Mouse (Mus musculus): ENCODE results near the gene Adcy1.

DNA sequence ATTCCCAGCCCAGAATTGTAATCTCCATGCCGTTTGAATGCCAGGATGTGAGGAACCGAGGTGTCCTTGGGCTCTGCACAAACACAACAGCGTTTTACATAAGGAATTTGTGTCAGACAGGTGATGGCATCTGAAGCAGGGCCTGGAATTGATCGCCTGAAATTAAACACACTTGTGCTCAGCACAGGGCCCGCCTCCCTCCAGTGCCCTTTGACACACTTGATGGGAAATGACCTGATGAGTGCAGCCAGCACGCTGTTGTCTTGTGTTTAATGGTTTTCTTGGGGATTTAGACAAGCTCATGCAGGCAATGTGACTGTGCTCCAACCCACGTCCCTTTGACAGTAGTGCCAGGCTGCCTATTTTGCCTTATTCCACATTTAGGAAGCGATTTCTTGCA is 124.2 kb downstream of the Adcy1 start:
- no peak for TF ChIP-seq GATA1 (IDR thresholded peaks at IDR 0.05; ENCODE audit: borderline replicate concordance, low read length)
- TF ChIP-seq FLI1 (IDR thresholded peaks at IDR 0.05; ENCODE audit: low read length), result no peak

Data from megakaryocyte, embryonic 14.5 days (primary cell).